Mouse (Mus musculus) retina, embryonic 14.5 days (tissue): ENCODE results near the gene March11.
A peak's percentile ranks its signal among the peaks of the same experiment; 100 is the strongest.

Source experiments
- DNase-seq: peaks from one replicate; pipeline ENCODE4 v3.0.0-alpha.2; 2015; ENCODE audit warnings: low spot score

The March11 gene

GRCm38 (mm10) chr15:26308629-26309230 is at the start of gene March11:
Gene March11 (plus strand): TSS chr15:26309048.
- peak; percentile 85 for DNase-seq

- DNase-seq = no peak
Observed at GRCm38 (mm10) chr15:26262336-26262735, 46.5 kb upstream of the March11 start.

GRCm38 (mm10) chr15:26269596-26269995 is 39.3 kb upstream of the March11 start:
- no peak for DNase-seq

- no peak for DNase-seq
Observed at GRCm38 (mm10) chr15:26276035-26276511, 32.8 kb upstream of the March11 start.

- no peak for DNase-seq
Observed at GRCm38 (mm10) chr15:26276608-26277007, 32.2 kb upstream of the March11 start.

- no peak for DNase-seq
Observed at GRCm38 (mm10) chr15:26291871-26292270, 17.0 kb upstream of the March11 start.

GRCm38 (mm10) chr15:26292811-26293210 is 16.0 kb upstream of the March11 start:
- no peak for DNase-seq

- no peak for DNase-seq
Observed at GRCm38 (mm10) chr15:26293215-26293614, 15.6 kb upstream of the March11 start.

- DNase-seq = no peak
Observed at GRCm38 (mm10) chr15:26298668-26299067, 10.2 kb upstream of the March11 start.

- peak; percentile 91 for DNase-seq
Observed at GRCm38 (mm10) chr15:26309291-26309931, 563 bp downstream of the March11 start.

GRCm38 (mm10) chr15:26319866-26320265 is 11.0 kb downstream of the March11 start:
- DNase-seq = no peak

- no peak for DNase-seq
Observed at GRCm38 (mm10) chr15:26320402-26320801, 11.6 kb downstream of the March11 start.

- no peak for DNase-seq
Observed at GRCm38 (mm10) chr15:26322804-26323203, 14.0 kb downstream of the March11 start.

GRCm38 (mm10) chr15:26327157-26327556 is 18.3 kb downstream of the March11 start:
- peak; percentile 75 for DNase-seq

GRCm38 (mm10) chr15:26335791-26336190 is 26.9 kb downstream of the March11 start:
- peak; percentile 17 for DNase-seq

- DNase-seq = no peak
Observed at GRCm38 (mm10) chr15:26337775-26338174, 28.9 kb downstream of the March11 start.

GRCm38 (mm10) chr15:26338343-26338742 is 29.5 kb downstream of the March11 start:
- no peak for DNase-seq

GRCm38 (mm10) chr15:26340490-26340889 is 31.6 kb downstream of the March11 start:
- no peak for DNase-seq

- DNase-seq = no peak
Observed at GRCm38 (mm10) chr15:26340966-26341365, 32.1 kb downstream of the March11 start.

GRCm38 (mm10) chr15:26344329-26344728 is 35.5 kb downstream of the March11 start:
- DNase-seq = no peak

- no peak for DNase-seq
Observed at GRCm38 (mm10) chr15:26353656-26354055, 44.8 kb downstream of the March11 start.

- DNase-seq = peak; percentile 43
Observed at GRCm38 (mm10) chr15:26365344-26365743, 56.5 kb downstream of the March11 start.

- no peak for DNase-seq
Observed at GRCm38 (mm10) chr15:26366511-26366910, 57.7 kb downstream of the March11 start.

- DNase-seq = no peak
Observed at GRCm38 (mm10) chr15:26373759-26374158, 64.9 kb downstream of the March11 start.
